Mouse (Mus musculus) CH12.LX (cell line): ENCODE results near the gene Klhl29. TPM values are rescaled to one million over a fixed set of nuclear protein-coding genes. Genes with fewer than 3 reads are reported as not detected.

ENCODE experiments used
- DNase-seq: peaks from one replicate; pipeline ENCODE4 v3.0.0-alpha.2; 2013; ENCODE audit errors: extremely low read depth
- H3K27ac ChIP-seq: 2 replicates; pipeline ENCODE4 v1.5.1; 2012; ENCODE audit warnings: low read depth, mild to moderate bottlenecking, control low read depth, moderate library complexity; ENCODE audit not compliant: insufficient read depth
- H3K27me3 ChIP-seq: replicated peaks from 2 replicates; pipeline ENCODE3; 2012; ENCODE audit warnings: inconsistent platforms
- H3K36me3 ChIP-seq, 2 experiments: replicated peaks in 1 of 2; 2 replicates each; pipeline versions ENCODE3 to v1.6.1; 2012; ENCODE audit warnings: inconsistent platforms in 1 of 2, low read length in 1 of 2, mild to moderate bottlenecking in 1 of 2, mixed read lengths in 1 of 2, moderate library complexity in 1 of 2; ENCODE audit not compliant: control insufficient read depth in 1 of 2, insufficient read depth in 1 of 2
- H3K4me1 ChIP-seq, 2 experiments: 2 replicates each; pipeline ENCODE4 v1.6.1; 2012; ENCODE audit warnings: inconsistent platforms in 1 of 2, moderate library complexity in 1 of 2; ENCODE audit not compliant: insufficient read depth in 2 of 2, control insufficient read depth in 1 of 2
- H3K4me2 ChIP-seq: 2 replicates; pipeline ENCODE4 v1.6.1; 2012; ENCODE audit warnings: low read depth, mild to moderate bottlenecking, control low read depth; ENCODE audit not compliant: poor library complexity, insufficient read depth, severe bottlenecking
- H3K4me3 ChIP-seq, 3 experiments: fragments of 150-350 bp in 1 of 3; sonication (generic) in 1 of 3; replicated peaks in 1 of 3; 2 replicates each; pipeline versions ENCODE3 to v1.5.1; 2011 to 2012; ENCODE audit warnings: low read depth in 2 of 3, low read length in 2 of 3, mild to moderate bottlenecking in 2 of 3, moderate library complexity in 2 of 3, control low read depth in 1 of 3, improper control_type of control experiment in 1 of 3, inconsistent platforms in 1 of 3, mixed read lengths in 1 of 3; ENCODE audit not compliant: poor library complexity in 1 of 3
- H3K79me2 ChIP-seq: replicated peaks from 2 replicates; pipeline ENCODE4 v1.6.1; 2012; ENCODE audit warnings: mild to moderate bottlenecking, moderate library complexity; ENCODE audit not compliant: control insufficient read depth, poor library complexity, insufficient read depth, severe bottlenecking; ENCODE audit errors: extremely low read depth
- H3K9ac ChIP-seq: 2 replicates; pipeline ENCODE4 v1.6.1; 2012; ENCODE audit warnings: low read depth, mild to moderate bottlenecking, control low read depth, moderate library complexity; ENCODE audit not compliant: insufficient read depth
- H3K9me3 ChIP-seq: replicated peaks from 2 replicates; pipeline ENCODE3; 2012; ENCODE audit warnings: low read length, inconsistent platforms, mixed read lengths
- ELF1 ChIP-seq: IDR thresholded peaks from 2 replicates; pipeline ENCODE4 v1.6.1; 2014; ENCODE audit warnings: low read depth, mild to moderate bottlenecking, inconsistent platforms, low read length, improper control_type of control experiment
- HCFC1 ChIP-seq: IDR thresholded peaks from 2 replicates; pipeline ENCODE4 v1.6.1; 2012; ENCODE audit warnings: low read depth, mild to moderate bottlenecking, inconsistent platforms, low read length, improper control_type of control experiment
- IRF4 ChIP-seq: IDR thresholded peaks from 2 replicates; pipeline ENCODE4 v1.6.1; 2014; ENCODE audit warnings: low read depth, mild to moderate bottlenecking, inconsistent platforms, low read length, improper control_type of control experiment
- JUN ChIP-seq: IDR thresholded peaks from 2 replicates; pipeline ENCODE4 v1.6.1; 2011; ENCODE audit warnings: low read depth, mild to moderate bottlenecking, low read length, improper control_type of control experiment, moderate library complexity; ENCODE audit not compliant: insufficient read depth
- JUND ChIP-seq: conservative IDR thresholded peaks from 2 replicates; pipeline ENCODE4 v1.6.1; 2011; ENCODE audit warnings: low read depth, low read length, improper control_type of control experiment
- KAT2A ChIP-seq: IDR thresholded peaks from 2 replicates; pipeline ENCODE4 v1.6.1; 2012; ENCODE audit warnings: low read length, improper control_type of control experiment, inconsistent platforms; ENCODE audit not compliant: insufficient replicate concordance
- MAZ ChIP-seq: IDR thresholded peaks from 2 replicates; pipeline ENCODE4 v1.6.1; 2012; ENCODE audit warnings: low read depth, mild to moderate bottlenecking, inconsistent platforms, low read length, improper control_type of control experiment, moderate library complexity
- MEF2A ChIP-seq: IDR thresholded peaks from 2 replicates; pipeline ENCODE4 v1.6.1; 2014; ENCODE audit warnings: low read depth, mild to moderate bottlenecking, inconsistent platforms, low read length, improper control_type of control experiment, borderline replicate concordance
- MXI1 ChIP-seq: IDR thresholded peaks from 2 replicates; pipeline ENCODE4 v1.6.1; 2011; ENCODE audit warnings: mild to moderate bottlenecking, low read depth, low read length, improper control_type of control experiment
- PAX5 ChIP-seq: IDR thresholded peaks from 2 replicates; pipeline ENCODE4 v1.6.1; 2012; ENCODE audit warnings: low read length, inconsistent platforms, mixed read lengths
- POLR2A ChIP-seq: IDR thresholded peaks from 2 replicates; pipeline ENCODE4 v1.6.1; 2011; ENCODE audit warnings: low read depth, mild to moderate bottlenecking, improper control_type of control experiment, low read length
- POLR2AphosphoS2 ChIP-seq: IDR thresholded peaks from 2 replicates; pipeline ENCODE4 v1.6.1; 2011; ENCODE audit warnings: low read depth, low read length, improper control_type of control experiment
- SIN3A ChIP-seq: IDR thresholded peaks from 2 replicates; pipeline ENCODE4 v1.6.1; 2012; ENCODE audit warnings: low read length, improper control_type of control experiment, inconsistent platforms
- TBP ChIP-seq: conservative IDR thresholded peaks from 2 replicates; pipeline ENCODE4 v1.6.1; 2011; ENCODE audit warnings: low read depth, low read length, improper control_type of control experiment
- TCF12 ChIP-seq: IDR thresholded peaks from 2 replicates; pipeline ENCODE4 v1.6.1; 2014; ENCODE audit warnings: low read depth, mild to moderate bottlenecking, inconsistent platforms, low read length, improper control_type of control experiment
- ZC3H11A ChIP-seq: IDR thresholded peaks from 2 replicates; pipeline ENCODE4 v1.6.1; 2012; ENCODE audit warnings: low read depth, mild to moderate bottlenecking, inconsistent platforms, low read length, improper control_type of control experiment
- ZKSCAN1 ChIP-seq: IDR thresholded peaks from 2 replicates; pipeline ENCODE4 v1.6.1; 2012; ENCODE audit warnings: low read depth, inconsistent platforms, low read length, improper control_type of control experiment, borderline replicate concordance
- ZMIZ1 ChIP-seq: IDR thresholded peaks from 2 replicates; pipeline ENCODE4 v1.6.1; 2012; ENCODE audit warnings: low read depth, mild to moderate bottlenecking, inconsistent platforms, low read length, improper control_type of control experiment
- dilution Hi-C: fragments of 300-500 bp; cut with MboI; formaldehyde crosslinking; loops from 2 replicates; pipeline ENCODE4 v1.14.3; 2020; ENCODE audit warnings: low sequenced_read_pairs; ENCODE audit not compliant: extremely low pct_unique_long_range_greater_than_20kb, extremely low pct_ligation_motif_present
- in situ Hi-C: fragments of 300-500 bp; cut with MboI; formaldehyde crosslinking; loops from 3 replicates; pipeline ENCODE4 v1.14.3; 2019; ENCODE audit warnings: low sequenced_read_pairs, low pct_ligation_motif_present, low pct_unique_long_range_greater_than_20kb, mixed read lengths
- polyA plus RNA-seq: library from polyadenylated mRNA; unstranded; fragments of >175 nt; gene quantifications from 2 replicates; pipeline ENCODE4 v1.2.1, GENCODE M21; 2012; ENCODE audit warnings: low read depth; ENCODE audit not compliant: insufficient read length
- total RNA-seq, 2 experiments: library from RNA; depleted of rRNA; stranded (reverse); fragments of 300-350 nt in 1 of 2; fragments of >200 nt in 1 of 2; gene quantifications; 2 replicates each; pipeline ENCODE4 v1.2.3; 2012 to 2014

Gene Klhl29
- total and polyA plus RNA-seq, 3 experiments, result 0.04 TPM; not detected in 2

DNA sequence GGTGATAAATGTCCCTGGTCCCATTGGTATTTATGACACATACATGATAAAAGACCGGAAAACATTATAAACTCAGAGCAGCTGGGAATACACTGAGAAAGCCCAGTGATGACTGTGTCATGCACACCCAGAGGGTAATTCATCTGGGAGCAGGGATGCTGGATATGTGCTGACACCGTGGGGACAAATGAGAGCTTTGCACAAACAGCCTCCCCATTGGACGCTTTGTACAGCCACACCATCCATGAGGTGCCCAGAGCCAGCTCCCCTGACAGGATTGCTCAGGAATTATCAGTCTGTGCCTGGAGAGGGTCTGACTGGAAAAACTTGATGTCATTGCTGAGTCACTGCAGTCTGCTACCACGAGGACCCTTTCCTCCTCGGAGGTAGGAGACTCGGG is 266.9 kb downstream of the Klhl29 start:
- in situ Hi-C loops, result no loop called here
- H3K4me3 ChIP-seq, result no peak overlapping the region
- H3K9ac ChIP-seq, result no peak overlapping the region
- no peaks in the 10 kb centered on the region for H3K9me3 ChIP-seq
- no peak for DNase-seq
- no peak overlapping the region for H3K4me2 ChIP-seq
- H3K27me3 ChIP-seq, result peaks cover 50% of the 10 kb centered on the region
- TF ChIP-seq ZKSCAN1 (no peak), MXI1 (no peak), POLR2A (no peak), HCFC1 (no peak), SIN3A (no peak), ZMIZ1 (no peak), ZC3H11A (no peak), IRF4 (no peak), TBP (no peak), PAX5 (no peak), KAT2A (no peak), ELF1 (no peak), MEF2A (no peak), TCF12 (no peak), POLR2AphosphoS2 (no peak), JUN (no peak), JUND (no peak)
- H3K79me2 ChIP-seq, result no peaks in the 10 kb centered on the region
- dilution Hi-C loops, result no loop called here
- H3K27ac ChIP-seq, result no peak overlapping the region
- H3K36me3 ChIP-seq, result no peaks in the 10 kb centered on the region
- no peaks in the 10 kb centered on the region for H3K4me1 ChIP-seq

DNA sequence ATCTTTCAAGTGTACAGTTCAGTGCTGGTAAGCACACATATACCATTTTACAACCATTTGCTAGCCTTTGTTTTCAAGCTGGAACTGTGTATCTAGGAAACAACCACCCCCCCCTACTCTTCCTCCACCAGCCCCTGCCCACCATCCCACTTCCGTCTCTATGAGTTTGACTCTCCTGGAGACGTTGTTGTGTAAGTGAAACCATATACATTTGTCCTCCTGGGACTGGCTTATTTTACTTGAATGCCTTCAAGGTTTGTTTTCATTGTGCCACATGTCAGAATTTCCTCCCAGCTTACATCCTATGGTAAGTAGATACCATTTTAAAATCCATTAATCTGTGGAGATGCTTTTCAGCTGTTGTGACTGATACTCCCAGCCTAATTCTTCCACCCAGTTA is 267.7 kb downstream of the Klhl29 start:
- in situ Hi-C loops, result no loop called here
- no peak for TF ChIP-seq MAZ

More for the DNA sequence above, 267.7 kb downstream of the Klhl29 start:
- H3K4me1 ChIP-seq, result no peaks in the 10 kb centered on the region
- no peaks in the 10 kb centered on the region for H3K36me3 ChIP-seq
- H3K9ac ChIP-seq, result no peak overlapping the region
- no peak overlapping the region for H3K4me3 ChIP-seq
- peaks cover 53% of the 10 kb centered on the region for H3K27me3 ChIP-seq
- H3K27ac ChIP-seq, result no peak overlapping the region
- H3K4me2 ChIP-seq, result no peak overlapping the region
- dilution Hi-C loops, result no loop called here
- H3K79me2 ChIP-seq, result no peaks in the 10 kb centered on the region
- no peaks in the 10 kb centered on the region for H3K9me3 ChIP-seq
- no peak for DNase-seq
